Mouse (Mus musculus): ENCODE measurements around the gene Fosl1. TPM values are rescaled to one million over a fixed set of nuclear protein-coding genes. Genes with fewer than 3 reads are reported as not detected.

The Fosl1 gene
- polyA plus RNA-seq, 2 experiments = 0.06 TPM; not detected in 1

DNA sequence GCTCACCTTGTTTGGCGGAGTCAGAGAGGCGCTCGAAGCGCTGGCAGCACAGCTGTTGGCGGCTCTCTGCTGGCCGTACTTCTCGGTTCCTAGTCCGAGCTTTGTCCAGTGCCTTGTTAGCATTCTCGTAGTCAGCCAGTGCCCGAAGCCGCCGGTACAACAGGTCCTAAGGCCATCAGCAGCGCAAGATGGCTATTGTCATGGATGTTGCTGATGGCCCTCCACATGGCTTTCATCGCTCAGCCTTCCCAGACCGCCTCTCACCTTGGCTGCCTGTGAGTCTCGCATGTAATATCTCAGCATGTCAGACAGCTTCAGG is 48.7 kb downstream of the Fosl1 start:
- H3K4me1 ChIP-seq (ENCODE audit: control insufficient read depth, insufficient read depth, low read length) = peaks cover 5% of the 10 kb centered on the region; the same call in 1 of the 2 replicates
- WGBS = 86% methylated on average over 16 of the region's 16 CpGs
- no peak overlapping the region for H3K9ac ChIP-seq (ENCODE audit: low read depth, low read length, severe bottlenecking)
- no peak for TF ChIP-seq POLR2A (IDR thresholded peaks at IDR 0.05; ENCODE audit: borderline replicate concordance, extremely low read depth, insufficient read depth, insufficient read length)
- DNase-seq (ENCODE audit: low spot score) (no peak), ATAC-seq (ENCODE audit: low FRiP score, low read depth) (no peak)
- H3K9me3 ChIP-seq (ENCODE audit: control insufficient read depth, low read length) = no peaks in the 10 kb centered on the region
- no peak overlapping the region for H3K4me2 ChIP-seq (replicated peaks; ENCODE audit: low read depth, low read length, severe bottlenecking)
- peaks cover 55% of the 10 kb centered on the region for H3K36me3 ChIP-seq (ENCODE audit: control insufficient read depth, insufficient read depth, low read length)
- no peaks in the 10 kb centered on the region for H3K27me3 ChIP-seq (ENCODE audit: control insufficient read depth, insufficient read depth, low read length)
- H3K27ac ChIP-seq (replicated peaks; ENCODE audit: low read depth, low read length) = no peak overlapping the region
- H3K4me3 ChIP-seq (replicated peaks; ENCODE audit: low read length) = no peak overlapping the region

DNA sequence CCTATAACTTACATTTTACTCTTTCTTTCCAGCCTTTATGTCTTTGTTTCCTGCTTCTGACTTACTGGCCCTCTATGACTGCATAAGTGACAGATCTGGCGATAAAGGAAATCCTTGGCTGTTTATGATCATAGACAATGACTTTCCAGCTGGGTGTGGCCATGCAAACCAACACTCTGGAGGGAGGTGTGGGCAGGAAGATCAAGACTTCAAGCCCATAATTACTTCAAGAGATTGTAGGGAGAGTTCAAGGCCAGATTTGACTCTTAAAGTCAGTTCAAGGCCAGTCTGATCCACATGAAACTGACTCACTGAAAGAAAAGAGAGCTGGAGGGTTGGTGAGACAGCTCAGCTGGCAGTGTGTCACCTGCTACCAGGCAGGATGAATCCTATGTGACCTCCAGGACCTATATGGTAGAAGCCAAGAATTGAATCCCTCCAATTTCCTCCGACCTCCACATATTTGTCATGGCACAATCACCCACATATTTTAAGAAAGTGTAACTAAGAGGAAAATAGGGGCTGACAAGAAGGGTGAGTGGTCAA is 53.1 kb downstream of the Fosl1 start:
- peaks cover 25% of the 10 kb centered on the region for H3K36me3 ChIP-seq (ENCODE audit: control insufficient read depth, insufficient read depth, low read length)
- no peak overlapping the region for H3K9ac ChIP-seq (ENCODE audit: low read depth, low read length, severe bottlenecking)
- H3K4me3 ChIP-seq (replicated peaks; ENCODE audit: low read length) = no peak overlapping the region
- no peaks in the 10 kb centered on the region for H3K9me3 ChIP-seq (ENCODE audit: control insufficient read depth, low read length)
- H3K4me2 ChIP-seq (replicated peaks; ENCODE audit: low read depth, low read length, severe bottlenecking) = no peak overlapping the region
- DNase-seq (ENCODE audit: low spot score) = no peak
- H3K4me1 ChIP-seq (ENCODE audit: control insufficient read depth, insufficient read depth, low read length) = no peaks in the 10 kb centered on the region
- no peaks in the 10 kb centered on the region for H3K27me3 ChIP-seq (ENCODE audit: control insufficient read depth, insufficient read depth, low read length)
- 87% methylated on average over 2 of the region's 2 CpGs for WGBS
- H3K27ac ChIP-seq (replicated peaks; ENCODE audit: low read depth, low read length) = no peak overlapping the region
- no peak for ATAC-seq (ENCODE audit: low FRiP score, low read depth)
- TF ChIP-seq POLR2A (IDR thresholded peaks at IDR 0.05; ENCODE audit: borderline replicate concordance, extremely low read depth, insufficient read depth, insufficient read length) = no peak

DNA sequence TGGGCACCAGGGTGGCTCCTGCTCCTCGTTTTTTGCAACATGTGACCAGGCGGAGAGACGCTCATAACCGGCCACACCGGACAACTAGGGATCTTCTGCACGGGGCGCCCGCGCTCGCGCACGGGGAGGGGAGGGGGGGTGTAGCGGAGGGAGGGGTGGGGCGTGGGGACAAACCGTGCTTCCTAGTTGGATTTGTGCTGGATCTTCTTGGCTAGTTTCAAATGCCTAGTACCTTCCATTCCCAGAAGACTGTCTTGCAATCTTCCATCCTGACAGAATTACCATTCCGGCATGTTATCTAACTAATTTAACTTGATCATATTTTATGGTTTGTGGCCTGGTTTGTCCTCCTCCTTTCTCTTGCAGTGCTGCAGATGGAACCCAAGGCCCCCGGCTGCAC is 56.3 kb downstream of the Fosl1 start, which contains the start of gene 1700020D05Rik:
Gene 1700020D05Rik (minus strand): TSS at position 101 of the 400 bp plus-strand sequence.
- no peaks in the 10 kb centered on the region for H3K36me3 ChIP-seq (ENCODE audit: control insufficient read depth, insufficient read depth, low read length)
- no peaks in the 10 kb centered on the region; the same call in 1 of the 2 replicates for H3K9me3 ChIP-seq (ENCODE audit: control insufficient read depth, low read length)
- no peak for DNase-seq (ENCODE audit: low spot score)
- ATAC-seq (ENCODE audit: low FRiP score, low read depth) = no peak
- H3K4me1 ChIP-seq (ENCODE audit: control insufficient read depth, insufficient read depth, low read length) = no peaks in the 10 kb centered on the region
- 65% methylated on average over 15 of the region's 17 CpGs for WGBS
- TF ChIP-seq POLR2A (IDR thresholded peaks at IDR 0.05; ENCODE audit: borderline replicate concordance, extremely low read depth, insufficient read depth, insufficient read length) = no peak
- H3K4me2 ChIP-seq (replicated peaks; ENCODE audit: low read depth, low read length, severe bottlenecking) = no peak within 1 kb of the TSS
- no peak within 1 kb of the TSS for H3K9ac ChIP-seq (ENCODE audit: low read depth, low read length, severe bottlenecking)
- no peak within 1 kb of the TSS for H3K4me3 ChIP-seq (replicated peaks; ENCODE audit: low read length)
- H3K27me3 ChIP-seq (ENCODE audit: control insufficient read depth, insufficient read depth, low read length) = no peaks in the 10 kb centered on the region
- no peak within 1 kb of the TSS for H3K27ac ChIP-seq (replicated peaks; ENCODE audit: low read depth, low read length)

Other genes starting within 250 kb of the Fosl1 start
- gene Pacs1, start 174.4 kb upstream of the Fosl1 start, polyA plus RNA-seq (2012; rRNA removed) = 42.0 and 53.7 TPM in 2 replicates
- gene Pacs1, start 174.4 kb upstream of the Fosl1 start, polyA plus RNA-seq (2014; fragmentation: Nextera tagmentation; extraction: Ambion mirVana) = 30.7 and 33.1 TPM in 2 replicates
- gene Sf3b2, start 152.1 kb upstream of the Fosl1 start, polyA plus RNA-seq (2012; rRNA removed) = 173 and 174 TPM in 2 replicates
- gene Sf3b2, start 152.1 kb upstream of the Fosl1 start, polyA plus RNA-seq (2014; fragmentation: Nextera tagmentation; extraction: Ambion mirVana) = 289 and 335 TPM in 2 replicates
- gene Gal3st3, start 149.2 kb upstream of the Fosl1 start, polyA plus RNA-seq (2012; rRNA removed) = 7.1 and 10.8 TPM in 2 replicates
- gene Gal3st3, start 149.2 kb upstream of the Fosl1 start, polyA plus RNA-seq (2014; fragmentation: Nextera tagmentation; extraction: Ambion mirVana) = 5.0 and 7.4 TPM in 2 replicates
- gene Catsper1, start 111.8 kb upstream of the Fosl1 start, polyA plus RNA-seq (2012; rRNA removed) = not detected in 2 replicates
- gene Catsper1, start 111.8 kb upstream of the Fosl1 start, polyA plus RNA-seq (2014; fragmentation: Nextera tagmentation; extraction: Ambion mirVana) = not detected in 2 replicates
- 1.6 and 3.0 TPM in 2 replicates for gene Cst6, start 98.0 kb upstream of the Fosl1 start, polyA plus RNA-seq (2012; rRNA removed)
- gene Cst6, start 98.0 kb upstream of the Fosl1 start, polyA plus RNA-seq (2014; fragmentation: Nextera tagmentation; extraction: Ambion mirVana) = 4.6 and 8.5 TPM in 2 replicates
- gene Eif1ad, start 80.8 kb upstream of the Fosl1 start, polyA plus RNA-seq (2012; rRNA removed) = 39.4 and 41.8 TPM in 2 replicates
- 43.5 and 43.7 TPM in 2 replicates for gene Eif1ad, start 80.8 kb upstream of the Fosl1 start, polyA plus RNA-seq (2014; fragmentation: Nextera tagmentation; extraction: Ambion mirVana)
- gene Banf1, start 80.4 kb upstream of the Fosl1 start, polyA plus RNA-seq (2012; rRNA removed) = 222 and 265 TPM in 2 replicates
- gene Banf1, start 80.4 kb upstream of the Fosl1 start, polyA plus RNA-seq (2014; fragmentation: Nextera tagmentation; extraction: Ambion mirVana) = 411 and 420 TPM in 2 replicates
- gene Sart1, start 58.8 kb upstream of the Fosl1 start, polyA plus RNA-seq (2012; rRNA removed) = 49.7 and 66.4 TPM in 2 replicates
- 67.1 and 76.1 TPM in 2 replicates for gene Sart1, start 58.8 kb upstream of the Fosl1 start, polyA plus RNA-seq (2014; fragmentation: Nextera tagmentation; extraction: Ambion mirVana)
- 0.13 and 0.14 TPM in 2 replicates for gene Tsga10ip, start 45.0 kb upstream of the Fosl1 start, polyA plus RNA-seq (2012; rRNA removed)
- 0.18 TPM in 1 of 2 replicates, not detected in the other for gene Tsga10ip, start 45.0 kb upstream of the Fosl1 start, polyA plus RNA-seq (2014; fragmentation: Nextera tagmentation; extraction: Ambion mirVana)
- 163 and 236 TPM in 2 replicates for gene Drap1, start 22.6 kb upstream of the Fosl1 start, polyA plus RNA-seq (2012; rRNA removed)
- 219 and 233 TPM in 2 replicates for gene Drap1, start 22.6 kb upstream of the Fosl1 start, polyA plus RNA-seq (2014; fragmentation: Nextera tagmentation; extraction: Ambion mirVana)
- 97.5 and 132 TPM in 2 replicates for gene AI837181, start 22.4 kb upstream of the Fosl1 start, polyA plus RNA-seq (2012; rRNA removed)
- 57.1 and 61.9 TPM in 2 replicates for gene AI837181, start 22.4 kb upstream of the Fosl1 start, polyA plus RNA-seq (2014; fragmentation: Nextera tagmentation; extraction: Ambion mirVana)
- 6.6 and 6.9 TPM in 2 replicates for gene Ccdc85b, start 10.3 kb downstream of the Fosl1 start, polyA plus RNA-seq (2012; rRNA removed)
- gene Ccdc85b, start 10.3 kb downstream of the Fosl1 start, polyA plus RNA-seq (2014; fragmentation: Nextera tagmentation; extraction: Ambion mirVana) = 6.5 and 7.0 TPM in 2 replicates
- 139 and 171 TPM in 2 replicates for gene Fibp, start 13.1 kb downstream of the Fosl1 start, polyA plus RNA-seq (2012; rRNA removed)
- 113 and 118 TPM in 2 replicates for gene Fibp, start 13.1 kb downstream of the Fosl1 start, polyA plus RNA-seq (2014; fragmentation: Nextera tagmentation; extraction: Ambion mirVana)
- 0.33 and 0.56 TPM in 2 replicates for gene Ctsw, start 21.0 kb downstream of the Fosl1 start, polyA plus RNA-seq (2012; rRNA removed)
- 0.96 and 1.2 TPM in 2 replicates for gene Ctsw, start 21.0 kb downstream of the Fosl1 start, polyA plus RNA-seq (2014; fragmentation: Nextera tagmentation; extraction: Ambion mirVana)
- gene Efemp2, start 26.4 kb downstream of the Fosl1 start, polyA plus RNA-seq (2012; rRNA removed) = 239 and 314 TPM in 2 replicates
- gene Efemp2, start 26.4 kb downstream of the Fosl1 start, polyA plus RNA-seq (2014; fragmentation: Nextera tagmentation; extraction: Ambion mirVana) = 193 and 202 TPM in 2 replicates
- 40.8 and 53.5 TPM in 2 replicates for gene Mus81, start 40.9 kb downstream of the Fosl1 start, polyA plus RNA-seq (2012; rRNA removed)
- gene Mus81, start 40.9 kb downstream of the Fosl1 start, polyA plus RNA-seq (2014; fragmentation: Nextera tagmentation; extraction: Ambion mirVana) = 33.9 and 38.7 TPM in 2 replicates
- gene Cfl1, start 42.9 kb downstream of the Fosl1 start, polyA plus RNA-seq (2012; rRNA removed) = 913 and 966 TPM in 2 replicates
- gene Cfl1, start 42.9 kb downstream of the Fosl1 start, polyA plus RNA-seq (2014; fragmentation: Nextera tagmentation; extraction: Ambion mirVana) = 2,572 and 2,655 TPM in 2 replicates
- 2.4 and 3.1 TPM in 2 replicates for gene 1700020D05Rik, start 56.2 kb downstream of the Fosl1 start, polyA plus RNA-seq (2012; rRNA removed)
- not detected in 2 replicates for gene 1700020D05Rik, start 56.2 kb downstream of the Fosl1 start, polyA plus RNA-seq (2014; fragmentation: Nextera tagmentation; extraction: Ambion mirVana)
- 23.6 and 26.0 TPM in 2 replicates for gene Snx32, start 63.0 kb downstream of the Fosl1 start, polyA plus RNA-seq (2012; rRNA removed)
- 9.6 and 10.5 TPM in 2 replicates for gene Snx32, start 63.0 kb downstream of the Fosl1 start, polyA plus RNA-seq (2014; fragmentation: Nextera tagmentation; extraction: Ambion mirVana)
- gene Ovol1, start 113.1 kb downstream of the Fosl1 start, polyA plus RNA-seq (2012; rRNA removed) = 5.6 and 7.2 TPM in 2 replicates
- 9.9 and 12.8 TPM in 2 replicates for gene Ovol1, start 113.1 kb downstream of the Fosl1 start, polyA plus RNA-seq (2014; fragmentation: Nextera tagmentation; extraction: Ambion mirVana)
- gene Ap5b1, start 120.5 kb downstream of the Fosl1 start, polyA plus RNA-seq (2012; rRNA removed) = 2.6 and 3.5 TPM in 2 replicates
- gene Ap5b1, start 120.5 kb downstream of the Fosl1 start, polyA plus RNA-seq (2014; fragmentation: Nextera tagmentation; extraction: Ambion mirVana) = 3.1 and 3.7 TPM in 2 replicates
- gene Rnaseh2c, start 154.3 kb downstream of the Fosl1 start, polyA plus RNA-seq (2012; rRNA removed) = 101 and 103 TPM in 2 replicates
- gene Rnaseh2c, start 154.3 kb downstream of the Fosl1 start, polyA plus RNA-seq (2014; fragmentation: Nextera tagmentation; extraction: Ambion mirVana) = 95.5 and 107 TPM in 2 replicates
- gene Kat5, start 162.7 kb downstream of the Fosl1 start, polyA plus RNA-seq (2012; rRNA removed) = 115 and 127 TPM in 2 replicates
- 27.4 and 34.6 TPM in 2 replicates for gene Kat5, start 162.7 kb downstream of the Fosl1 start, polyA plus RNA-seq (2014; fragmentation: Nextera tagmentation; extraction: Ambion mirVana)
- 59.8 and 88.7 TPM in 2 replicates for gene Rela, start 189.9 kb downstream of the Fosl1 start, polyA plus RNA-seq (2012; rRNA removed)
- gene Rela, start 189.9 kb downstream of the Fosl1 start, polyA plus RNA-seq (2014; fragmentation: Nextera tagmentation; extraction: Ambion mirVana) = 54.8 and 57.2 TPM in 2 replicates
- 62.5 and 86.0 TPM in 2 replicates for gene Sipa1, start 216.2 kb downstream of the Fosl1 start, polyA plus RNA-seq (2012; rRNA removed)
- gene Sipa1, start 216.2 kb downstream of the Fosl1 start, polyA plus RNA-seq (2014; fragmentation: Nextera tagmentation; extraction: Ambion mirVana) = 27.9 and 29.1 TPM in 2 replicates
- gene Map3k11, start 241.2 kb downstream of the Fosl1 start, polyA plus RNA-seq (2012; rRNA removed) = 30.1 and 38.9 TPM in 2 replicates
- 19.0 and 20.7 TPM in 2 replicates for gene Map3k11, start 241.2 kb downstream of the Fosl1 start, polyA plus RNA-seq (2014; fragmentation: Nextera tagmentation; extraction: Ambion mirVana)
- gene Pcnx3, start 241.4 kb downstream of the Fosl1 start, polyA plus RNA-seq (2012; rRNA removed) = 101 and 160 TPM in 2 replicates
- 31.8 and 32.3 TPM in 2 replicates for gene Pcnx3, start 241.4 kb downstream of the Fosl1 start, polyA plus RNA-seq (2014; fragmentation: Nextera tagmentation; extraction: Ambion mirVana)